Mouse (Mus musculus): Measurements from ENCODE around the gene Arel1. TPM values are rescaled to one million over a fixed set of nuclear protein-coding genes. Genes with fewer than 3 reads are reported as not detected.

Arel1 gene
- polyA plus RNA-seq, 1 experiment from 2014 or later, result 10.8 TPM

DNA sequence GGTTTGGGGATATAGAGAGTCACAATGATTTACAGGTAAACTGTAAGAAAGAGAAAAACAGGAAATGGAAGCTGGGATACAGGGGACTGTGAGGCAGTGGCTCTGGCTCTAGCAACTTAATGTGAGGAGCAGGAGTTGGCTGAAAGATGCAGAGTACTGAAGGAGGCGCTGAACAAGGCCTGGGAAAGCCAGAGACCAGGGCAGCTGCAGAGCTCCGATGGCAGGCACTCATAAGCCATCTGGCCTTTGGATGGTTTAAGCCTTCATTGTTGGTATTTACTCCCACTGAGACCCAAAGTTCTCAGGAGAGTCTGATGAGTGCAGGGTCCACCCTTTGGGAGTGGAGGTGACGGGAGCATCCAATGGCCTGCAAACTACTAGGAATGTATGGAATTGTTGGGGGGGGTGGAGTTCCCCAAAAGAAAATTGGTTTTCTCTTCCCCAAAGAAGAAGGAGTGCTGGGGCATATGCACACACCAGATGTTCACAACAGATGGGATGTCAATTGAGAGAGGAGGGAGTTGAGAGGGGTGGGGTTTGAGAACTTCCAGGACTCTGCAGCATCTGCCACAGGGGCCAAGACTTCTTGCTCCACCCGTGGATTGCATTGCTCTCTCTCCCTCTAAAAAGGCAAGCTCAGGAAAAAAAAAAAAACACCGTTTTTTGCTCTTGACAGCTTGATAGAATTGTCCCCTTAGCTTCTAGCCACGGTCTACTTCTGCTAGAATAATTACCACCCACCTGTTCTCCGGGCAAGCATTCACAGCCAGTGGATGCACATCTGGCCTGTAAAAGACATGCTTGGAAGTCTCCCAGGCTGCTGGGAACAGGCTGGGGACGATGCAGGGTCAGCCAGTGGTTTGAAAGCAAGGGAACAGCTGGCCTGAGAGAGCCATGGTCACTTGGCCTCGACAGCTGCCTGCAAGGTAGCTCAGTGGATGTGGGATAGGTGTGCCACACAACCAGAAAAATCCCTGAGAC lies 76.8 kb downstream of the Arel1 start:
- H3K27me3 ChIP-seq (replicated peaks), result no peaks in the 10 kb centered on the region
- H3K4me1 ChIP-seq, result peaks cover 4% of the 10 kb centered on the region
- H3K36me3 ChIP-seq, result no peaks in the 10 kb centered on the region
- H3K9ac ChIP-seq, result no peak overlapping the region
- no peaks in the 10 kb centered on the region for H3K9me3 ChIP-seq
- 40% methylated on average over 9 of the region's 9 CpGs for WGBS
- no peak overlapping the region for H3K4me3 ChIP-seq (replicated peaks)
- H3K4me2 ChIP-seq, result no peak overlapping the region
- ATAC-seq (ENCODE audit: insufficient read depth, low FRiP score, low read depth), result no peak
- no peak overlapping the region for H3K27ac ChIP-seq

DNA sequence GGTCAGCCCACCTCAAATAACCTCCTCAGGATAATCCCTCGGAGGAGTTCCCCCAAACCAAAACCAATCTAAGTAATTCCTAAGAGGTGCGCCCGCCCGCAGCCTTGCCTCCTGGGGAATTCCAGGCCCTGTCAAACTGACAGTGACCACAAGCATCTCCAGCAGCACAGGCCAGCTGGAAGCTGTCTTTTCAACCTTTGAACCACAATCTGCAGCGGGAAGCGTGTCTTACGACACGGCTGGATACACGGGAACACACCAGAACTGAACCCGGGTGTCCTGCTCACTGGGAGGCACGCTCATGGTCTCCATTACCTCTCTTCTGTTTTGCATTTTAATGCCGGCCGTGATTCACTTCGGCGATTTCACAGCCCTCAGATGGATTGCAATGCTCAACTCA lies 80.4 kb downstream of the Arel1 start:
- H3K9me3 ChIP-seq, result no peaks in the 10 kb centered on the region
- no peak overlapping the region for H3K27ac ChIP-seq
- H3K9ac ChIP-seq, result no peak overlapping the region
- WGBS, result 58% methylated on average over 15 of the region's 15 CpGs
- no peak for ATAC-seq (ENCODE audit: insufficient read depth, low FRiP score, low read depth)
- no peaks in the 10 kb centered on the region; the same call in 1 of the 2 replicates for H3K4me1 ChIP-seq
- no peaks in the 10 kb centered on the region for H3K27me3 ChIP-seq (replicated peaks)
- H3K4me3 ChIP-seq (replicated peaks), result no peak overlapping the region
- H3K36me3 ChIP-seq, result no peaks in the 10 kb centered on the region
- no peak overlapping the region for H3K4me2 ChIP-seq

- Histone ChIP-seq H3K4me1 (no peaks in the 10 kb centered on the region; the same call in 1 of the 2 replicates), H3K4me2 (no peak overlapping the region), H3K27me3 (replicated peaks) (0 out of 2 replicates have a peak, but pooled peaks cover 7% of the 10 kb centered on the region), H3K36me3 (no peaks in the 10 kb centered on the region), H3K9ac (no peak overlapping the region), H3K4me3 (replicated peaks) (no peak overlapping the region), H3K27ac (no peak overlapping the region), H3K9me3 (no peaks in the 10 kb centered on the region)
- ATAC-seq (ENCODE audit: insufficient read depth, low FRiP score, low read depth), result peak; percentile 47; the same call in 1 of the 2 replicates
- WGBS, result 48% methylated on average over 11 of the region's 11 CpGs
Measured at GRCm38 (mm10) chr12:84885107-84885876, 85.4 kb downstream of the Arel1 start.

DNA sequence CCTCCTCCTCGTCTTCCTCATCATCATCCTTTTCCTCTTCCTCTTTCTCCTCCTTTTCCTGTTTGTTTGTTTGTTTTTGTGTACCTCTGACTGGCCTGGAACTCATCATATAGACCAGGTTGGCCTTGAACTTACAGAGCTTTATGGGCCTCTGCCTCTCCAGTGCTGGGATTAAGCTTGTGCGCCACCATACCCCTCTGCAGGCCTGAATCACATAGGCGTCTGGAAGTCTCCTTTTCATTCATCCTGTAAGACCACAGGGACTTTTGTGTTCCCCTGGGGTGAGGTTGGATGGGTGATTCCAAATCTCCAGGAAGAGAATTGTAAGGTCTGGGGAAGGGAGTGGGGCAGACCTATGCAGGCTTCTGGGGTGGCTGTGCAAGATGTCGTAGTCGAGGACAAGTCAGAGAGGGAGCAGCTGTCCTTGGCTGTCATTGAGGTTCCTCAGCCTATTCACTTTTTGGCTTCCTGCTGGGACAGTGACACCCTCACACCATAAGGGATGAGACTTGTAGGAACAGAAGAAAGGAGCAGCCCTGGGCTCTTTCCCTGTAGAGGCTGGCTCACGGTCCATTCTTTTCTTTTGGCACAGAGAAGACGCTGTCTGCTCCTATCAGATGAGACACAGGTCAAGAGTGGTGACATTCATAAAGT lies 86.2 kb downstream of the Arel1 start:
- ATAC-seq (ENCODE audit: insufficient read depth, low FRiP score, low read depth), result no peak
- H3K27ac ChIP-seq, result no peak overlapping the region
- 81% methylated on average over 7 of the region's 7 CpGs for WGBS

GRCm38 (mm10) chr12:84882796-84883195 lies 87.9 kb downstream of the Arel1 start:
- Histone ChIP-seq H3K9me3 (no peaks in the 10 kb centered on the region), H3K36me3 (no peaks in the 10 kb centered on the region), H3K27me3 (replicated peaks) (peaks cover 15% of the 10 kb centered on the region), H3K4me2 (no peak overlapping the region), H3K27ac (no peak overlapping the region), H3K4me1 (no peaks in the 10 kb centered on the region), H3K9ac (no peak overlapping the region), H3K4me3 (replicated peaks) (no peak overlapping the region)
- ATAC-seq (ENCODE audit: insufficient read depth, low FRiP score, low read depth), result no peak
- 81% methylated on average over 4 of the region's 4 CpGs for WGBS

More for the DNA sequence above, 86.2 kb downstream of the Arel1 start:
- Histone ChIP-seq H3K36me3 (no peaks in the 10 kb centered on the region), H3K4me1 (no peaks in the 10 kb centered on the region), H3K27me3 (replicated peaks) (0 out of 2 replicates have a peak, but pooled peaks cover 7% of the 10 kb centered on the region), H3K9me3 (no peaks in the 10 kb centered on the region), H3K4me3 (replicated peaks) (no peak overlapping the region), H3K4me2 (no peak overlapping the region), H3K9ac (no peak overlapping the region)

GRCm38 (mm10) chr12:84880091-84880490 lies 90.6 kb downstream of the Arel1 start:
- no peaks in the 10 kb centered on the region for H3K36me3 ChIP-seq
- no peaks in the 10 kb centered on the region for H3K9me3 ChIP-seq
- 50% methylated on average over 11 of the region's 11 CpGs for WGBS
- H3K4me2 ChIP-seq, result no peak overlapping the region
- H3K27me3 ChIP-seq (replicated peaks), result peaks cover 42% of the 10 kb centered on the region
- peaks cover 11% of the 10 kb centered on the region for H3K4me1 ChIP-seq
- ATAC-seq (ENCODE audit: insufficient read depth, low FRiP score, low read depth), result no peak
- no peak overlapping the region for H3K27ac ChIP-seq
- no peak overlapping the region for H3K9ac ChIP-seq
- H3K4me3 ChIP-seq (replicated peaks), result no peak overlapping the region

DNA sequence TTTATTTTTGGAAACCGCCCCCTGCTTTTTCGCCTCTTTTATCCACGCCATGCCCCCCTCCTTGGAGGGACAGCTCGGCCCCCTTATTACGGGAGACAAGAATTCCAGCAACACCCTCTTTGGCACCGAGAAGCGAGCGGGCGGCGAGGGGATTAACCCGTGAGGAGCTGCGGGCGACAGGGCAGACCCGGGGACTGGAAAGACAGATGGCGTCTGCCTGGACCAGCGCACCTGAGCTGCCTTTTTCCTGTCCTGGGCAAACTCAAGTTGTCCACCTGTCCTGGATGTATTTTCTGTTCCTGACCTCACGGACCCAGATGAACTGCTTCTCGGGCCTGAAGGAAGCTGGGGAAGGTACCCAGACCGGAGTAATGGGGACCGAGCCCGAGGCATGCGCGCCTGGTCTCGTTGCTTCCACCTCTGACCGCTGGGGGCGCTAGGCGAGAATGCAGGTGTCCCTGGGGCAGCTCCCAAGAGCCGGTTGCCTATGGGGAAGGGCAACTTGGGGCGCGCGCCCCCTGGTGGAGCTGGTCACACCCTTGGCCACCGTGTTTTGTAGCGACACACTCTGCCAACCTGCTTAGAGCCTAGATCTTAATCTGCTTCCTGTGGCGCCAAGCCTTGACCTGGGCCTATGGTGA lies 94.1 kb downstream of the Arel1 start, which contains the start of gene Ltbp2:
Gene Ltbp2 (minus strand): TSS at position 52 of the 641 bp plus-strand sequence.
- Histone ChIP-seq H3K36me3 (no peaks in the 10 kb centered on the region), H3K4me2 (peak within 1 kb of the TSS; percentile 66), H3K4me1 (peaks cover 11% of the 10 kb centered on the region), H3K9me3 (no peaks in the 10 kb centered on the region), H3K9ac (no peak within 1 kb of the TSS), H3K4me3 (replicated peaks) (peak within 1 kb of the TSS; percentile 37), H3K27ac (no peak within 1 kb of the TSS), H3K27me3 (replicated peaks) (peaks cover 48% of the 10 kb centered on the region)
- ATAC-seq (ENCODE audit: insufficient read depth, low FRiP score, low read depth), result peak; percentile 81; the same call in 1 of the 2 replicates
- 2% methylated on average over 34 of the region's 34 CpGs for WGBS

GRCm38 (mm10) chr12:84875761-84876480 lies 94.8 kb downstream of the Arel1 start:
- Histone ChIP-seq H3K4me3 (replicated peaks) (peak overlapping the region; percentile 37), H3K27ac (no peak overlapping the region), H3K9me3 (no peaks in the 10 kb centered on the region), H3K4me1 (peaks cover 11% of the 10 kb centered on the region), H3K9ac (no peak overlapping the region), H3K27me3 (replicated peaks) (peaks cover 48% of the 10 kb centered on the region), H3K4me2 (peak overlapping the region; percentile 66), H3K36me3 (no peaks in the 10 kb centered on the region)
- under 1% methylated on average over 59 of the region's 59 CpGs for WGBS
- no peak for ATAC-seq (ENCODE audit: insufficient read depth, low FRiP score, low read depth)

DNA sequence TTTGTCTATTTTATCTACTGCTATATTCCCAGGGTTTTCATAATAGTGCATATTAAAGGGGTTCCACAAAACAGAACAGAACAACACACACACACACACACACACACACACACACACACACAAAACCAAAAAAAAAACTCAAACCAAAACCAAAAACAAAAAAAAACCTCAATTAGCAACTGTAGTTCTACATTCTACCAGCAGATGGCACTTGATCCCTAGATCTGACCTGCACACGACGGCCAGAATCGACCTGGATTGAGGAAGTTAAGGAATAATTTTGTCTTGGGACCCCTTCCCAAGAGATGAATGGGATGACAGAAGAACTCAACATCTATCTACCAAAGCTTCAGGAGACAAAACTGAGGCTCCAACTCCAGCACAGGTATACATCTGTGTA lies 97.3 kb downstream of the Arel1 start:
- no peaks in the 10 kb centered on the region for H3K36me3 ChIP-seq
- 0% methylated on average over 3 of the region's 3 CpGs for WGBS
- H3K4me1 ChIP-seq, result peaks cover 11% of the 10 kb centered on the region
- no peak overlapping the region for H3K4me2 ChIP-seq
- H3K9me3 ChIP-seq, result no peaks in the 10 kb centered on the region
- H3K4me3 ChIP-seq (replicated peaks), result no peak overlapping the region
- H3K27me3 ChIP-seq (replicated peaks), result peaks cover 46% of the 10 kb centered on the region
- no peak overlapping the region for H3K9ac ChIP-seq
- H3K27ac ChIP-seq, result no peak overlapping the region
- ATAC-seq (ENCODE audit: insufficient read depth, low FRiP score, low read depth), result no peak

DNA sequence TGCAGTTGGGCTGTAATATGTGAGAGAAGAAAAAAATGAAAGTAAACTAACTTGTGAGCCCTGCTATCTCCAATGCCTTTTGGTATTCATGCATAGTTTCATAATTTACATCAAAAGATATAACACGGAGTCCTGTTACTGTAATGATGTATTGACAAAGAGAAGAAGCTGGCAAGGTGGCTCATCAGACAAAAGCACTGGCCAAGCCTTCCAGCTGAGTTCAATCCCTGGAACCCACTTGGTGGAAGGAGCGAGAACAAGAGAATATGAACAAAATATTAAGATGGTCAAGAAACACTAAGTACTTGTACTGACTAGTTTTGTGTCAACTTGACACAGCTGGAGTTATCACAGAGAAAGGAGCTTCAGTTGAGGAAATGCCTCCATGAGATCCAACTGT lies 98.4 kb downstream of the Arel1 start:
- Histone ChIP-seq H3K4me2 (no peak overlapping the region), H3K27me3 (replicated peaks) (peaks cover 35% of the 10 kb centered on the region), H3K9me3 (no peaks in the 10 kb centered on the region), H3K4me3 (replicated peaks) (no peak overlapping the region), H3K9ac (no peak overlapping the region), H3K27ac (no peak overlapping the region), H3K36me3 (no peaks in the 10 kb centered on the region), H3K4me1 (peaks cover 11% of the 10 kb centered on the region)
- WGBS, result 64% methylated on average over 2 of the region's 2 CpGs
- ATAC-seq (ENCODE audit: insufficient read depth, low FRiP score, low read depth), result no peak
